Mouse (Mus musculus) kidney, embryonic 15.5 days (tissue): ENCODE results near the gene Dctpp1. TPM values are rescaled to one million over a fixed set of nuclear protein-coding genes. Genes with fewer than 3 reads are reported as not detected.

Experiments
- ATAC-seq: fragments of 200-750 bp; cut with Nextera tagmentation; replicated peaks from 2 replicates; pipeline ENCODE4 v1.8.0; 2017; ENCODE audit warnings: moderate TSS enrichment; ENCODE audit not compliant: low FRiP score
- H3K27ac ChIP-seq: fragments of 300-500 bp; sonication (generic); 2 replicates; pipeline ENCODE4 v1.5.1; 2015; ENCODE audit warnings: mild to moderate bottlenecking, inconsistent platforms
- H3K27me3 ChIP-seq: fragments of 300-500 bp; sonication (generic); 2 replicates; pipeline ENCODE4 v1.6.1; 2015; ENCODE audit warnings: inconsistent platforms
- H3K36me3 ChIP-seq: fragments of 300-500 bp; sonication (generic); 2 replicates; pipeline ENCODE4 v1.6.1; 2015; ENCODE audit warnings: inconsistent platforms
- H3K4me1 ChIP-seq: fragments of 300-500 bp; sonication (generic); 2 replicates; pipeline ENCODE4 v1.6.1; 2015; ENCODE audit warnings: inconsistent platforms
- H3K4me2 ChIP-seq: fragments of 300-500 bp; sonication (generic); 2 replicates; pipeline ENCODE4 v1.6.1; 2015; ENCODE audit warnings: moderate library complexity, mild to moderate bottlenecking, inconsistent platforms
- H3K4me3 ChIP-seq: fragments of 300-500 bp; sonication (generic); replicated peaks from 2 replicates; pipeline ENCODE4 v1.5.1; 2015; ENCODE audit warnings: mild to moderate bottlenecking, inconsistent platforms
- H3K9ac ChIP-seq: fragments of 300-500 bp; sonication (generic); 2 replicates; pipeline ENCODE4 v1.6.1; 2015; ENCODE audit warnings: mild to moderate bottlenecking, inconsistent platforms
- H3K9me3 ChIP-seq: fragments of 300-500 bp; sonication (generic); replicated peaks from 2 replicates; pipeline ENCODE4 v1.6.1; 2016; ENCODE audit warnings: inconsistent platforms
- WGBS: fragments of 180-500 bp; shearing (Covaris S2); methylation state at CpG from one replicate; pipeline ENCODE4 v1.1.7; 2015; ENCODE audit warnings: mixed read lengths; 5-methylcytosine and 5-hydroxymethylcytosine counted together
- polyA plus RNA-seq: library from polyadenylated mRNA; unstranded; fragments of >200 nt; fragmentation: Nextera tagmentation; extraction: Ambion mirVana; gene quantifications from 2 replicates; pipeline ENCODE4 v1.2.1, GENCODE M21; 2015

The Dctpp1 gene
- polyA plus RNA-seq, 1 experiment from 2014 or later, result 226 TPM

DNA sequence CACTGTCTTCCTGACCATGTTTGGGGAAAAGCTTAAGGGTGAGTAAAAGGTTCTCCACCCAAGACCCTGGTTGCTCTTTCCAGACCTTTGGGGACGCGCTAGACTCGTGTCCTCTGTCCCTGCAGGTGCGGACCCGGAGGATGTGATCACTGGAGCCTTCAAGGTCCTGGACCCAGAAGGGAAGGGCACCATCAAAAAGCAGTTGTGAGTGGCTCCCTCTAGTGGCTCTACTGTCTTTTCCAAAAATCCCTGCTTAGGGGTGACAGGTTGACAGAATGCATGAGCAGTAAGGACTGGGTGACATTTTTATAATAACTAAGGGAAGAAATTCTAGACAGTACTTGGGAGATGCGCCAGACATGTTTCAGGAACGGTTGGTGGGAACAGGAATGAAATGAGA is 47.0 kb downstream of the Dctpp1 start:
- ATAC-seq, result no peak
- H3K36me3 ChIP-seq, result no peaks in the 10 kb centered on the region
- peaks cover 5% of the 10 kb centered on the region; the same call in 1 of the 2 replicates for H3K27me3 ChIP-seq
- H3K4me1 ChIP-seq, result peaks cover 27% of the 10 kb centered on the region
- no peak overlapping the region for H3K9ac ChIP-seq
- no peak overlapping the region for H3K4me3 ChIP-seq
- no peak overlapping the region for H3K27ac ChIP-seq
- H3K4me2 ChIP-seq, result no peak overlapping the region
- H3K9me3 ChIP-seq, result no peaks in the 10 kb centered on the region
- WGBS, result 36% methylated on average over 7 of the region's 7 CpGs

DNA sequence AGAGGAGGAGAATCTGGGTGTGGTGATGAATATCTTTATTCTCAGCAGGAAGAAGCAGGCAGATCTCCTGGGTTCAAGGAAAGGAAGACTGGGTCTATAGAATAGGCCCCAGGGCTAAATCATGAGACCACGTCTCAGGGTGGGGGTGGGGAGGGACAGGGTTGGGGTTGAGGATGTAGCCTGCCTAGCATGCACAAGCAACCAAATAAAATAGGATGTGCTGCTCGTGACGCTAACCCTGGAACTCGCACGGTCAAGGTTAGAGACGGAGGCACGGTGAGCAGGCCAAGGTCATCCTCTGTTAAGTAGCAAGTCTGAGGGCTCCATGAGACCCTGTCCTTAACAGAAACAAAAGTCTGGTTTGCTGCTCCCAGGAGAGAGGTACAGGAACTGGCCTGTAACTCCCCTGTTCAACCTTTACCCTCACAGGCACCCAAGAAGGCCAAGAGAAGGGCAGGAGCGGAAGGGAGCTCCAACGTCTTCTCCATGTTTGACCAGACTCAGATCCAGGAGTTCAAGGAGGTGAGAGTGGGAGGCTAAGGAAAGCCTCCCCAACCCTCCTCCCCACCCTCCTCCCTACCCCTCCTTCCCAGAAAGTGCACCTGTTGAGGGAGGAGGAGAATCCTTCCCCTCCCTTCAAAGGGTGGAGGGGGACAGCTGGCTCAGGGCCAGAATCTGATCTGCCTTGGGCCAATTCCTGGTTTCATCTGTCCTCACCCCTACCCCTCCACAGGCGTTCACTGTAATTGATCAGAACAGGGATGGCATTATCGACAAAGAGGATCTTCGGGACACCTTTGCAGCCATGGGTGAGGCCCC is 47.9 kb downstream of the Dctpp1 start:
- 82% methylated on average over 12 of the region's 12 CpGs for WGBS
- no peak for ATAC-seq
- peaks cover 29% of the 10 kb centered on the region for H3K4me1 ChIP-seq
- no peaks in the 10 kb centered on the region for H3K9me3 ChIP-seq
- peaks cover 5% of the 10 kb centered on the region; the same call in 1 of the 2 replicates for H3K27me3 ChIP-seq
- no peak overlapping the region for H3K4me2 ChIP-seq
- no peak overlapping the region for H3K4me3 ChIP-seq
- H3K36me3 ChIP-seq, result no peaks in the 10 kb centered on the region
- no peak overlapping the region for H3K9ac ChIP-seq
- H3K27ac ChIP-seq, result no peak overlapping the region

DNA sequence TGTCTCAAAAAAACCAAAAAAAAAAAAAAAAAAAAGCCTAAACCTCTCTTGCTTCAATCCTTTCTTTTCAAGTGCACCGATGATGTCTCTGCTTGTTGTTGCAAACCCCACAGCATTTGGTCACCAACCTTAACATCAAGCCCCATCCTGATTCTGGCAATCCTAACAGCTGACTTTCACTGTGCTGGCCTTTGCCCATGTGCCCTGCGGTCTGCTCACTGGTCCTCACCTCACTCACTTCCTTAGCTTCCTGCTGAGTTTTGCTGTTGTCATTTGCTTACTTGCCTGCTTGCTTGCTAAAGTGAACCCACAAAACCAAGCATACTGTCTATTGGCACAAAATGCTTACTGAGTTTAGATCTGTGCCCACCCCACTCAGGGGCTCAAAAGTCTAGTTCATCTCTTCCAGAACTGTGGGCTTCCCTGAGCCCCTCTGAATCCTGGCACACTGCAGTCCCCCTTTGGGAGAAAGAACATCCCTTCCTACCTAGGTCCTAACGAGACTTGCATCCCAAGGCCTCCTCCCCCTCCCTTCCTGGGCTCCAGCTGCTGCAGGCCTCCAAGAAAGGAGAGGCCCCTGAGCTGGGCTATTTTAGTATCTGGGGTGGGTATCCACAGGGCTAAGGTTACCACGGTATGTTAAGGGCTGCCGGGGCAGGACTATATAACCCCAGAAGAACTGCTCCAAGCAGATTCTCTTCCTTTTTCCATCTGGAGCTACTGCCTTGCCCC is 49.3 kb downstream of the Dctpp1 start:
- 69% methylated on average over 5 of the region's 5 CpGs for WGBS
- peaks cover 44% of the 10 kb centered on the region for H3K4me1 ChIP-seq
- no peaks in the 10 kb centered on the region for H3K9me3 ChIP-seq
- H3K36me3 ChIP-seq, result no peaks in the 10 kb centered on the region
- no peak overlapping the region for H3K4me2 ChIP-seq
- no peak overlapping the region for H3K9ac ChIP-seq
- H3K4me3 ChIP-seq, result no peak overlapping the region
- no peak overlapping the region for H3K27ac ChIP-seq
- H3K27me3 ChIP-seq, result peaks cover 5% of the 10 kb centered on the region; the same call in 1 of the 2 replicates
- ATAC-seq, result no peak

DNA sequence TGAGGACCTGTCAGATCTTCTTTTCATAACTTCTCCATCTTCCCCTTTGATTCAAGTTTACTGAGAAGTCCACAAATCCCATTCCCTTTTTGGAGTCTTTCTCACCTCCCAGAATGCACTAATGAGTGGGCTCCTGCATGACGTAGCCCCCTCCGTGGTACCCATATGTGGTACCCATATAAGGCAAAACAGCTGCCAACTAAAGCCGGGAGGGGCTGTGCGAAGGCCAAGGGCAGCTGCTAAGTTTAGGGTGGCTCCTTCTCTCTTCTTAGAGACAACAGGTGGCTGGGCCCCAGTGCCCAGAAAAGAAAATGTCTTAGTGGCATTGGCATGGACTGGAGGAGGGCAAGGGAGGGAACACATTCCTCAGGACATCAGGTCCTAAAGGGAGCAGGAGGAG is 50.2 kb downstream of the Dctpp1 start:
- Histone ChIP-seq H3K27me3 (peaks cover 5% of the 10 kb centered on the region; the same call in 1 of the 2 replicates), H3K27ac (no peak overlapping the region), H3K4me3 (no peak overlapping the region), H3K9ac (no peak overlapping the region), H3K4me2 (no peak overlapping the region), H3K9me3 (no peaks in the 10 kb centered on the region), H3K4me1 (peaks cover 45% of the 10 kb centered on the region), H3K36me3 (no peaks in the 10 kb centered on the region)
- 91% methylated on average over 4 of the region's 4 CpGs for WGBS
- ATAC-seq, result no peak

DNA sequence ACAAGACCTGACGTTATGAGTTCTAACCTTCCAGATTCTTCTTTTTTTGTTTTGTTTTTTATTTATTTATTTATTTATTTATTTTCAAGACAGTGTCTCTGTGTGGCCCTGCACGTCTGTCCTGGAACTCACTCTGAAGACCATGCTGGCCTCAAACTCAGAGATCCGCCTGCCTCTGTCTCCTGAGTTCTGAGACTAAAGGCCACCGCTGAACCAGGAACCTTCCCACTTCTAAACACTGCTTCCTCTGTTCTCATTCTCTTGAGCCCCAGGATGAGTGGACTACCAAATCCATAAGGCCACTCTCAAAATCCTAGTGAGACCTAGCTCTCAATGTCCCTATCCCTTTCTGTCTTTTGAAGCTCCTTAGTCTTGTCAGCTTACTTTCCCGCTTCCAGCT is 50.7 kb downstream of the Dctpp1 start:
- no peaks in the 10 kb centered on the region for H3K36me3 ChIP-seq
- peak overlapping the region; percentile 93; the same call in 1 of the 2 replicates for H3K27ac ChIP-seq
- H3K4me2 ChIP-seq, result peak overlapping the region; percentile 91

DNA sequence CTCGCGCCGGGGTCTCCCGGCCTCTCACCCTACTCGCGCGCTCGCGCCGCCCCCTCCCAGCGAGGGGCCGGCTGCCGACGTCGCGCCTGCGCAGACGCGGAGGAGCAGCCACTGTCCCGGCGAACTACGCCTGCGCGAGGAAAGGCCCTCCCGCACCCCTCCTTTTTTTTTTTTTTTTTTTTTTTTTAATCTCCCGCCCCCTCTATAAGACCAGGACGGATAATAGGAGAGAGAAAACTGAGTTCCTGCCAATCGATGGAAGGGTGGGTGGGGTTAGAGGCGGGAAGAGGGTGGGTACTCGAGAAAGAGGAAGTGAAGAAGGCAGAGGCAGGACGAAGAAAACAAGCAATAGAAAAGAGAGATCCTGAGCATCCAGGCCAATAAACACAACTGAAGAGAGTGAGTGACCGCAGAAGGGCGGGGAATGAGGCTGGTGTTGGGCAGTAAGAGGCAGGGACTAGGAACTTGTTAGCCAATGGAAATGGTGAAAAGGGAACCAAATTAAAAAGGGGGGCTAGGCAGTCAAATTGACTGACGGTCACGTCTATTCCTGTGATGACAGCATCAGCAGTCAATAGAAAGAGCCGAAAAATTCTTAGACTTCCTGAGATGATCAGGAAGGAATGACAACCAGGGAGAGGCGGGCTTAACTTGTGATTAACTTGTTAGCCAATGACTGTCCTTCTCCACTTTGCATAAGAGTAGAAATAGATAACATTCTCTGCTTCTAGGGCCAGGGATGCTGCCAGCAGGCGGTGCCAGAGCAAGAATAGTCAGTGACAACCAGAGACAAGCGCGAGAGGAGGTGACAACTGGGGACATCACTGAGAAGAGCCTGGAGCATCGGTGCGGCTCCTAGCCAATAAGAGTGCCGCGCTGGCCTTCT is 51.7 kb downstream of the Dctpp1 start, which contains the start of gene Mylpf:
Gene Mylpf (plus strand): TSS at position 338 of the 886 bp plus-strand sequence.
- Histone ChIP-seq H3K9me3 (no peaks in the 10 kb centered on the region), H3K27ac (peak within 1 kb of the TSS; percentile 93), H3K36me3 (peaks cover 4% of the 10 kb centered on the region), H3K9ac (peak within 1 kb of the TSS; percentile 95), H3K27me3 (peaks cover under 1% of the 10 kb centered on the region; the same call in 1 of the 2 replicates), H3K4me1 (peaks cover 36% of the 10 kb centered on the region), H3K4me2 (peak within 1 kb of the TSS; percentile 91), H3K4me3 (peak within 1 kb of the TSS; percentile 92)
- WGBS, result under 1% methylated on average over 44 of the region's 44 CpGs
- peak; percentile 96 for ATAC-seq

More for the DNA sequence above, 50.7 kb downstream of the Dctpp1 start:
- H3K4me1 ChIP-seq, result peaks cover 43% of the 10 kb centered on the region
- H3K27me3 ChIP-seq, result peaks cover 5% of the 10 kb centered on the region; the same call in 1 of the 2 replicates
- 82% methylated on average over 5 of the region's 5 CpGs for WGBS
- H3K9me3 ChIP-seq, result no peaks in the 10 kb centered on the region
- ATAC-seq, result no peak
- H3K9ac ChIP-seq, result no peak overlapping the region
- no peak overlapping the region for H3K4me3 ChIP-seq

DNA sequence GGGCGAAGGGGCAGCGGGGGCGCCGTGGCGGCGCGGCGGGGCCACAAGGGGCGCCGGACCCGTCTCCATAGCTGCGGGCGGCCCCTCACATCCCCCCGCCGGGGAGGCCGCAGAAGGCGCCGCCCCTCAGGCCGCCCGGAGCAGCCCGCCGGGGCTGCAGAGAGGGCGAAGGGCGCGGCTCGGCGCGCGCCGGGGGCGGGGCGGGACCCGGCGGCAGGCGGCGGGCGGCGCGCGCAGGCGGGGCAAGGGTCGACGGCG is 52.3 kb downstream of the Dctpp1 start, which contains the start of gene Tbc1d10b:
Gene Tbc1d10b (minus strand): TSS at position 174 of the 258 bp plus-strand sequence.
- H3K9ac ChIP-seq, result peak within 1 kb of the TSS; percentile 95
- peak within 1 kb of the TSS; percentile 93 for H3K27ac ChIP-seq
- no peaks in the 10 kb centered on the region for H3K9me3 ChIP-seq
- peak; percentile 43 for ATAC-seq
- H3K4me3 ChIP-seq, result peak within 1 kb of the TSS; percentile 92
- peak within 1 kb of the TSS; percentile 91 for H3K4me2 ChIP-seq
- H3K4me1 ChIP-seq, result peaks cover 37% of the 10 kb centered on the region
- H3K27me3 ChIP-seq, result no peaks in the 10 kb centered on the region; the same call in 1 of the 2 replicates
- H3K36me3 ChIP-seq, result peaks cover 10% of the 10 kb centered on the region
- under 1% methylated on average over 33 of the region's 44 CpGs for WGBS

DNA sequence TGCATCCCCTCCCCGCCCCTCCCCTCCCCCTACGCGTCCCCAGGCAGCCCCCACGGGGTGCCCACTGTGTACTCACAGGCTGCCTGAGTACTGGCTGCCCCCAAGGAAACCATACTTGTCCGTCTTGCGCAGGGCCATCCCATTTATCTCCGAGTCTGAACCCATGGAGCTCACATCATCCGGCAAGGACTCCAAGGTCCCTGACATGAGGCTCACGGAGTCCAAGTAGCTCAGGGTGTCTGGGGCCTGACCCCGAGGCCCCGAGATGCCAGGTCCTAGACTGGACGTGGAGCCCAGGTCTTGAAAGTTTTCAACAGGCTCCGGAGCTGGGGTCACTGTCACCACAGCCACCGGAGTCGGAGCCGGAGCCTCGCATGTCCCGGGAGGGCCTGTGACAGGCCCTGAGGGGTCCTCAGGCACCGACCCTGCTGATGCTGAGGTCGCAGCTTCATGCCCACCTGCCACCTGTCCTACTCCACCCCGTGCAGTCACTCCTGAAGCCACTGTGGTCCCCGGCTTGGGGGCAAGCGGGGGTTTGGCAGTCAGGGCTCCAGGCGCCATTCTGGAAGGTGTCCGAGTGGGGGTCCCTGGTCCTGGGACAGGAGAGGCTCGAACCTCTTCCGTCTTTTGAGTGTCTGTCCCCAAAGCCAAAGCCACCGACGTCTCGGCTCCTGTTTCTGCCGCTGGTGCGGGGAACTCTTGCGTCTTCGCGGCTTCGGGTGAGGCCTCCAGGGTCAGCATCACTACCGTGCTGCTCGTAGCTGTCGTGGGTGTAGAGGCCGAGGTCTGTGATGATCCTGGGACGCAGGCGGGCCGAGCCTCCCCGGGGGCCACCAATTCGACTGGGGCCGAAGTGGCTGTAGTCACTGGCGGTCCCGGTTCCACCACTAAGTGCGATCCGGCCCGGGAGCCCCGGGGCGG is 52.9 kb downstream of the Dctpp1 start:
- Histone ChIP-seq H3K36me3 (peaks cover 16% of the 10 kb centered on the region), H3K4me2 (peak overlapping the region; percentile 91), H3K4me3 (peak overlapping the region; percentile 92), H3K27ac (peak overlapping the region; percentile 93), H3K4me1 (peaks cover 37% of the 10 kb centered on the region), H3K9me3 (no peaks in the 10 kb centered on the region), H3K9ac (peak overlapping the region; percentile 95), H3K27me3 (no peaks in the 10 kb centered on the region; the same call in 1 of the 2 replicates)
- under 1% methylated on average over 53 of the region's 53 CpGs for WGBS
- peak; percentile 3; the same call in 1 of the 2 replicates for ATAC-seq
